Mouse (Mus musculus) heart, postnatal 0 days (tissue): ENCODE measurements around the gene Dennd4a.

Source experiments
- CTCF ChIP-seq: IDR thresholded peaks from 2 replicates; pipeline ENCODE4 v1.5.1; 2016; ENCODE audit warnings: antibody characterized with exemption, control low read depth, low read depth
- EP300 ChIP-seq: IDR thresholded peaks from 2 replicates; pipeline ENCODE4 v1.6.1; 2016; ENCODE audit warnings: antibody characterized with exemption, low read depth

GRCm38 (mm10) chr9:64764824-64765223 is 46.3 kb upstream of the Dennd4a start:
- TF ChIP-seq CTCF (no peak), EP300 (no peak)
